Mouse (Mus musculus) midbrain, embryonic 15.5 days (tissue): ENCODE results near the gene Zfp282. TPM values are rescaled to one million over a fixed set of nuclear protein-coding genes. Genes with fewer than 3 reads are reported as not detected.

Source experiments
- ATAC-seq: fragments of 200-750 bp; cut with Nextera tagmentation; replicated peaks from 2 replicates; pipeline ENCODE4 v1.8.0; 2017; ENCODE audit warnings: moderate TSS enrichment
- H3K27ac ChIP-seq: fragments of 300-500 bp; sonication (generic); 2 replicates; pipeline ENCODE4 v1.5.1; 2015; ENCODE audit warnings: mild to moderate bottlenecking, inconsistent platforms
- H3K27me3 ChIP-seq: fragments of 300-500 bp; sonication (generic); replicated peaks from 2 replicates; pipeline ENCODE4 v1.6.1; 2015; ENCODE audit warnings: inconsistent platforms
- H3K36me3 ChIP-seq: fragments of 300-500 bp; sonication (generic); replicated peaks from 2 replicates; pipeline ENCODE4 v1.6.1; 2015; ENCODE audit warnings: inconsistent platforms
- H3K4me1 ChIP-seq: fragments of 300-500 bp; sonication (generic); 2 replicates; pipeline ENCODE4 v1.6.1; 2015; ENCODE audit warnings: inconsistent platforms
- H3K4me2 ChIP-seq: fragments of 300-500 bp; sonication (generic); 2 replicates; pipeline ENCODE4 v1.6.1; 2015; ENCODE audit warnings: inconsistent platforms, mild to moderate bottlenecking, moderate library complexity
- H3K4me3 ChIP-seq: fragments of 300-500 bp; sonication (generic); 2 replicates; pipeline ENCODE4 v1.5.1; 2015; ENCODE audit warnings: mild to moderate bottlenecking, inconsistent platforms
- H3K9ac ChIP-seq: fragments of 300-500 bp; sonication (generic); 2 replicates; pipeline ENCODE4 v1.6.1; 2015; ENCODE audit warnings: mild to moderate bottlenecking, inconsistent platforms
- H3K9me3 ChIP-seq: fragments of 300-500 bp; sonication (generic); 2 replicates; pipeline ENCODE4 v1.6.1; 2016; ENCODE audit warnings: inconsistent platforms
- WGBS: fragments of 180-500 bp; shearing (Covaris S2); methylation state at CpG from one replicate; pipeline ENCODE4 v1.1.7; 2015; ENCODE audit warnings: mixed read lengths; 5-methylcytosine and 5-hydroxymethylcytosine counted together
- polyA plus RNA-seq: library from polyadenylated mRNA; unstranded; fragments of >200 nt; fragmentation: Nextera tagmentation; extraction: Ambion mirVana; gene quantifications from 2 replicates; pipeline ENCODE4 v1.2.1, GENCODE M21; 2015

The Zfp282 gene
- polyA plus RNA-seq, 1 experiment from 2014 or later = 27.5 TPM

DNA sequence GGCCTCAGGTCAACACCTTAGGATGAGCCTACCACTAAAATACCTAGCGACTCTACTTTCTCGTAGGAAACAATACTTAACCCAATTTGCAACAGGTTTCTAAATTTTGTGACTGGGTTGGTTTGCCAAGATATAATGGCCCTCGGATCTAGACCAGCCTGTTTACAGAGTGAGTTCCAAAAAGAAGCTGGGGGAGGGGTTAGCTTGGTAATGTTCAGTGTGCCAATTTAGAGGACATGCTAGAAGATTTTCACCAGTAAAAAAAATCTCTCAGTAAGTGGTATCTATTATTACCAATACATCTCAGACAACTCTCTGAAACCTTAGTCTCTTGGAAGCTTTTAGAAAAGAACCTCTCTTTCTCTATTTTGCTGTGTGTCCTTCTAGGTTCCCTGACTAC lies 66.7 kb downstream of the Zfp282 start:
- H3K4me3 ChIP-seq = peak overlapping the region; percentile 43
- no peaks in the 10 kb centered on the region for H3K9me3 ChIP-seq
- no peaks in the 10 kb centered on the region; the same call in 1 of the 2 replicates for H3K27me3 ChIP-seq
- ATAC-seq = no peak
- H3K4me1 ChIP-seq = peaks cover 10% of the 10 kb centered on the region; the same call in 1 of the 2 replicates
- no peak overlapping the region for H3K27ac ChIP-seq
- WGBS = 87% methylated on average over 3 of the region's 3 CpGs
- H3K4me2 ChIP-seq = peak overlapping the region; percentile 85
- H3K9ac ChIP-seq = no peak overlapping the region
- H3K36me3 ChIP-seq = no peaks in the 10 kb centered on the region

GRCm38 (mm10) chr6:47947388-47947787 lies 70.4 kb downstream of the Zfp282 start:
- WGBS = 93% methylated on average over 4 of the region's 4 CpGs
- no peaks in the 10 kb centered on the region for H3K9me3 ChIP-seq
- no peak overlapping the region for H3K4me2 ChIP-seq

DNA sequence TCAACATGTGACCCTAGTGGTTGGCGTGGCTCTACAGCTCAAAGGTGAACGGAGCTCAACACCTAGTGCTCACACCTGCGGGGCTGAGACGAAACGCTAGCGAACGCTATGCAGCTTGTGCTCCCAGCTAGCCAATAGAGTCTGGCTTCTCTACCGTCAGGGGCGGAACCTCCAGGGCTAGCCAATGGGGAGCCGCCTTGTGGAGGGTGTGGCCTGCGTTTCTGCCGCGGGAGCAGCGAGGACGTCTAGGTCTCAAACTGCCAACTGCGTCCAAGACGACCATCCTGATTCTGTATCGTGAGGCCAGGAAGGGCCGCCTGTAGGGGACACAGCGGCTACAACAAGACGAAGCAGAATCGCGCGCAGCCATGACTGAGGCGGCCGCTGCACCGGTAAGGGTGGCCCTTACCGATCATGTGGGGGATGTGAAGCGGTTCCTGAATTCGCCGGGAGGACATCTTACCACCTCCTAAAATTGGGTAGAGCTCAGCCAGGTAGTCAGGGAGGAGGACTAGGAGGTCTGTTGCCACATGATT lies 76.3 kb downstream of the Zfp282 start, which contains the start of gene Zfp956:
Gene Zfp956, plus strand, starts transcription at position 200 of the 536 bp plus-strand sequence.
- peak; percentile 100 for ATAC-seq
- under 1% methylated on average over 31 of the region's 31 CpGs for WGBS
- H3K9me3 ChIP-seq = no peaks in the 10 kb centered on the region

More at GRCm38 (mm10) chr6:47947388-47947787, 70.4 kb downstream of the Zfp282 start:
- Histone ChIP-seq H3K4me3 (no peak overlapping the region), H3K27me3 (no peaks in the 10 kb centered on the region; the same call in 1 of the 2 replicates), H3K4me1 (peaks cover 10% of the 10 kb centered on the region; the same call in 1 of the 2 replicates), H3K27ac (no peak overlapping the region), H3K9ac (no peak overlapping the region), H3K36me3 (no peaks in the 10 kb centered on the region)
- ATAC-seq = no peak

GRCm38 (mm10) chr6:47954425-47954824 lies 77.4 kb downstream of the Zfp282 start:
- 92% methylated on average over 3 of the region's 3 CpGs for WGBS
- H3K4me2 ChIP-seq = peak overlapping the region; percentile 64

More for the DNA sequence above, 76.3 kb downstream of the Zfp282 start, which contains the start of gene Zfp956:
- H3K4me3 ChIP-seq = peak within 1 kb of the TSS; percentile 76
- H3K27ac ChIP-seq = peak within 1 kb of the TSS; percentile 79
- peaks cover 18% of the 10 kb centered on the region for H3K4me1 ChIP-seq
- H3K9ac ChIP-seq = peak within 1 kb of the TSS; percentile 77
- no peaks in the 10 kb centered on the region for H3K27me3 ChIP-seq
- peak within 1 kb of the TSS; percentile 64 for H3K4me2 ChIP-seq
- 0 out of 2 replicates have a peak, but pooled peaks cover 6% of the 10 kb centered on the region for H3K36me3 ChIP-seq

GRCm38 (mm10) chr6:47957816-47958215 lies 80.8 kb downstream of the Zfp282 start:
- H3K4me3 ChIP-seq = no peak overlapping the region
- no peaks in the 10 kb centered on the region for H3K27me3 ChIP-seq
- no peak overlapping the region for H3K4me2 ChIP-seq
- H3K4me1 ChIP-seq = peaks cover 17% of the 10 kb centered on the region
- H3K27ac ChIP-seq = no peak overlapping the region
- no peak overlapping the region for H3K9ac ChIP-seq
- peaks cover 8% of the 10 kb centered on the region; the same call in 1 of the 2 replicates for H3K36me3 ChIP-seq
- ATAC-seq = no peak
- no peaks in the 10 kb centered on the region for H3K9me3 ChIP-seq

More at GRCm38 (mm10) chr6:47954425-47954824, 77.4 kb downstream of the Zfp282 start:
- H3K9ac ChIP-seq = no peak overlapping the region
- peak overlapping the region; percentile 76 for H3K4me3 ChIP-seq
- H3K27me3 ChIP-seq = no peaks in the 10 kb centered on the region
- H3K9me3 ChIP-seq = no peaks in the 10 kb centered on the region
- ATAC-seq = no peak
- H3K36me3 ChIP-seq = peaks cover 6% of the 10 kb centered on the region; the same call in 1 of the 2 replicates
- no peak overlapping the region for H3K27ac ChIP-seq
- peaks cover 18% of the 10 kb centered on the region for H3K4me1 ChIP-seq

Other genes with a start within 250 kb of the Zfp282 start
- gene Pdia4, start 63.8 kb upstream of the Zfp282 start, polyA plus RNA-seq = 138 and 149 TPM in 2 replicates
- gene Zfp786, start 46.3 kb upstream of the Zfp282 start, polyA plus RNA-seq = 21.1 and 22.8 TPM in 2 replicates
- gene Zfp398, start 41.5 kb upstream of the Zfp282 start, polyA plus RNA-seq = 20.9 and 22.5 TPM in 2 replicates
- gene Zfp212, start 43.3 kb downstream of the Zfp282 start, polyA plus RNA-seq = 19.7 and 20.0 TPM in 2 replicates
- gene Zfp956, start 76.2 kb downstream of the Zfp282 start, polyA plus RNA-seq = 21.4 and 24.7 TPM in 2 replicates
- gene Zfp777, start 171.7 kb downstream of the Zfp282 start, polyA plus RNA-seq = 13.9 and 15.1 TPM in 2 replicates
- gene Zfp746, start 209.4 kb downstream of the Zfp282 start, polyA plus RNA-seq = 22.4 and 26.3 TPM in 2 replicates